Mouse (Mus musculus): ENCODE results near the gene Tbp. TPM values are rescaled to one million over a fixed set of nuclear protein-coding genes. Genes with fewer than 3 reads are reported as not detected.
"Not testable (repeated sequence)": the region's sequence is repeated elsewhere in the genome, so short reads cannot be mapped to it uniquely, and the experiment has no call there.

The Tbp gene
- polyA plus RNA-seq, 1 experiment from 2014 or later = 42.2 TPM

DNA sequence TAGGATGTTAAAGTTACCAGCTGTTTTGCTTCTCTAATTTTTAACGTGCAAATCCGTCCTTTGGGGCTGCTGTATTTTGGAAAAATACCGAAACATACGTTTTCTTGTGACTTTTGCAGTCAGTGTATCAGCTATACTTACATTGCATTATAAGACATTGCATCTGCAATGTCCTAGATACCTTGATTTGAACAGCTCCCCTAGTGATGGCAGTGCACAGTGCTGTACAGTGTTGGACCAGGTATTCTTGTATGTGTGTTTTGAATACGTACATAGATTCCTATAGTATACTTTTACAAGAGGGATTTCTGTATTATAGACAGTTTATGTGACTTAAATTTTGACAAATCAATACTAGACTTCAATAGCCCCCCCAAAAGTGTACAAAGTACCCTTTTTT is 18.5 kb downstream of the Tbp start:
- H3K4me2 ChIP-seq (replicated peaks) = no peak overlapping the region
- H3K27me3 ChIP-seq (replicated peaks) = no peaks in the 10 kb centered on the region
- no peak overlapping the region for H3K4me3 ChIP-seq (replicated peaks)
- WGBS = 93% methylated on average over 5 of the region's 5 CpGs
- H3K4me1 ChIP-seq (replicated peaks) = no peaks in the 10 kb centered on the region
- H3K9me3 ChIP-seq = no peaks in the 10 kb centered on the region
- H3K27ac ChIP-seq = no peak overlapping the region
- no peak for ATAC-seq
- H3K36me3 ChIP-seq = peaks cover 52% of the 10 kb centered on the region
- H3K9ac ChIP-seq = no peak overlapping the region

GRCm38 (mm10) chr17:15518766-15519165 is 19.1 kb downstream of the Tbp start:
- ATAC-seq = no peak
- Histone ChIP-seq H3K4me1 (replicated peaks) (no peaks in the 10 kb centered on the region), H3K27ac (no peak overlapping the region), H3K9ac (no peak overlapping the region), H3K4me3 (replicated peaks) (no peak overlapping the region), H3K9me3 (no peaks in the 10 kb centered on the region), H3K36me3 (peaks cover 48% of the 10 kb centered on the region), H3K27me3 (replicated peaks) (no peaks in the 10 kb centered on the region), H3K4me2 (replicated peaks) (no peak overlapping the region)
- WGBS = 97% methylated on average over 1 of the region's 1 CpGs

- Histone ChIP-seq H3K36me3 (0 out of 2 replicates have a peak, but pooled peaks cover 7% of the 10 kb centered on the region), H3K9ac (peak overlapping the region; percentile 83), H3K9me3 (no peaks in the 10 kb centered on the region), H3K27ac (no peak overlapping the region; the same call in 1 of the 2 replicates), H3K4me2 (replicated peaks) (peak overlapping the region; percentile 70), H3K4me3 (replicated peaks) (peak overlapping the region; percentile 85), H3K4me1 (replicated peaks) (0 out of 2 replicates have a peak, but pooled peaks cover 3% of the 10 kb centered on the region), H3K27me3 (replicated peaks) (no peaks in the 10 kb centered on the region)
- no peak for ATAC-seq
- WGBS = 7% methylated on average over 10 of the region's 10 CpGs
Measured at GRCm38 (mm10) chr17:15526304-15526703, 26.6 kb downstream of the Tbp start.

GRCm38 (mm10) chr17:15526986-15527810 is 27.5 kb downstream of the Tbp start, which contains the start of gene Pdcd2:
TSS of gene Pdcd2 (minus strand) at chr17:15527301.
- WGBS = under 1% methylated on average over 54 of the region's 55 CpGs
- H3K4me1 ChIP-seq (replicated peaks) = 0 out of 2 replicates have a peak, but pooled peaks cover 3% of the 10 kb centered on the region
- H3K36me3 ChIP-seq = 0 out of 2 replicates have a peak, but pooled peaks cover 7% of the 10 kb centered on the region
- ATAC-seq = peak; percentile 100
- H3K4me3 ChIP-seq (replicated peaks) = peak within 1 kb of the TSS; percentile 85
- peak within 1 kb of the TSS; percentile 87 for H3K27ac ChIP-seq
- H3K27me3 ChIP-seq (replicated peaks) = no peaks in the 10 kb centered on the region
- H3K4me2 ChIP-seq (replicated peaks) = peak within 1 kb of the TSS; percentile 70
- H3K9me3 ChIP-seq = no peaks in the 10 kb centered on the region
- peak within 1 kb of the TSS; percentile 83 for H3K9ac ChIP-seq

DNA sequence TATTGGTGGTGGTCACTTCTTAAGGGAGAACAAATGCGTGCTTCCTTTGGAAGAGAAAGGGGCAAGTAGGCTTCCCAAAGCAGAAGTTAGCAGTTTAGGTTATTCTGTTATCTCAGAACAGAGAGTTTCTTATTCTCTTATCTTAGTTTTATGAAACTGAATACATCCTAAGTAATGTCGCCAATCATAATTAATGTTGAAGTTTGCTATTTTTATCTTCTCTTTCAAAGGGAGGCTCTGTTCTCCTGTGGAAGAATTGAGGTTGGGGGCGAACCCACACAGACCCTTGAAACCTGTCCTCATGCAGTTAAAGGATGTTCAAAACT is 28.1 kb downstream of the Tbp start:
- WGBS = 46% methylated on average over 3 of the region's 3 CpGs
- Histone ChIP-seq H3K36me3 (0 out of 2 replicates have a peak, but pooled peaks cover 7% of the 10 kb centered on the region), H3K27me3 (replicated peaks) (no peaks in the 10 kb centered on the region), H3K4me1 (replicated peaks) (0 out of 2 replicates have a peak, but pooled peaks cover 3% of the 10 kb centered on the region), H3K4me2 (replicated peaks) (peak overlapping the region; percentile 70), H3K9ac (peak overlapping the region; percentile 83; the same call in 1 of the 2 replicates), H3K4me3 (replicated peaks) (peak overlapping the region; percentile 85), H3K9me3 (no peaks in the 10 kb centered on the region), H3K27ac (no peak overlapping the region)
- no peak for ATAC-seq

DNA sequence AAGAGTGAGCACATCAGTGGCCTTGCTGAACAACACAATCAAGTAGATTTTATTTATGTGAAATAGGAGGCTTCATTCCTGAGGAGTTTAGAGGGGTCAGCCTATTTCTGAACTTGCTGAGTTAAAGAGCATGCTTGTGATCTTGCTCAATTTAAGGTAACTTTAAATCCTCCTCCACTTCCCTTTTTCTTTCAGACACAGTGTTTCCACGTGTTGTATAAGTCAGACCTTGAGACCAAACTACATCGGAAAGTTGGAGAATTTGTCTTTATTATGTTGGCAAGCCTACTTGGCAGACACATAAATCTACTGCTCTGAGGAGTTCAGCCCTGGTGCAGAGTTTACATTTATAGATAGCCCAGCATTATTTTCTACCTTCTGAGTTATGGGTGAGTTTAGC is 29.2 kb downstream of the Tbp start:
- Histone ChIP-seq H3K4me2 (replicated peaks) (no peak overlapping the region), H3K9ac (no peak overlapping the region), H3K27me3 (replicated peaks) (no peaks in the 10 kb centered on the region), H3K27ac (no peak overlapping the region), H3K4me1 (replicated peaks) (0 out of 2 replicates have a peak, but pooled peaks cover 3% of the 10 kb centered on the region), H3K9me3 (no peaks in the 10 kb centered on the region), H3K36me3 (0 out of 2 replicates have a peak, but pooled peaks cover 4% of the 10 kb centered on the region), H3K4me3 (replicated peaks) (no peak overlapping the region)
- no peak for ATAC-seq
- 69% methylated on average over 2 of the region's 2 CpGs for WGBS

GRCm38 (mm10) chr17:15530141-15530540 is 30.5 kb downstream of the Tbp start:
- Histone ChIP-seq H3K36me3 (no peaks in the 10 kb centered on the region), H3K4me3 (replicated peaks) (no peak overlapping the region), H3K4me1 (replicated peaks) (0 out of 2 replicates have a peak, but pooled peaks cover 3% of the 10 kb centered on the region), H3K9ac (no peak overlapping the region), H3K27me3 (replicated peaks) (peaks cover 3% of the 10 kb centered on the region; the same call in 1 of the 2 replicates), H3K27ac (no peak overlapping the region), H3K4me2 (replicated peaks) (no peak overlapping the region), H3K9me3 (no peaks in the 10 kb centered on the region)
- 19% methylated on average over 5 of the region's 5 CpGs for WGBS
- no peak for ATAC-seq

GRCm38 (mm10) chr17:15535162-15535800 is 35.6 kb downstream of the Tbp start:
- no peak for ATAC-seq
- Histone ChIP-seq H3K27me3 (replicated peaks) (peaks cover 13% of the 10 kb centered on the region), H3K4me2 (replicated peaks) (peak overlapping the region; percentile 89; the same call in 1 of the 2 replicates), H3K4me3 (replicated peaks) (no peak overlapping the region), H3K9ac (no peak overlapping the region), H3K27ac (no peak overlapping the region), H3K4me1 (replicated peaks) (0 out of 2 replicates have a peak, but pooled peaks cover 4% of the 10 kb centered on the region), H3K9me3 (no peaks in the 10 kb centered on the region), H3K36me3 (no peaks in the 10 kb centered on the region)
- WGBS = 65% methylated on average over 11 of the region's 11 CpGs

DNA sequence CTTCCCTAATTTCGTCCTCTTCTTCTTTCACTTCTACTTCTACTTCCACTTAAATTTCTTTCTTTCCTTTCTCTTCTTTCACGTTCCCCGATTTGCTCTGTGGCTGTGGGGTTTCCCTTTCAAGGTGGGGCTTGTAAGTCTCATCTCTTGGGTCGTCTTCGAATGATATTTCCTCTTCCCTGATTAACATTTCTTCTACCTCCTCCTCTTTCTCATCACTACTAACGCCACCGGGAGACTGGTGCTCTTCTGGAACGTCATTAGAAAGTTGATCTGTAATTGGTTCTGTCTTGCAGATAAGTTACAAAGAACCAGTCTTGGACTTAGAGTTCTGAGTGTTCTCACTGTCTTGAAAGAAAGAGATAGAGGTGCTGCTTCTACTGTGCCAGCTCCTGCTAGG is 36.3 kb downstream of the Tbp start:
- Histone ChIP-seq H3K4me3 (replicated peaks) (peak overlapping the region; percentile 44), H3K9ac (no peak overlapping the region), H3K36me3 (no peaks in the 10 kb centered on the region), H3K4me1 (replicated peaks) (0 out of 2 replicates have a peak, but pooled peaks cover 4% of the 10 kb centered on the region), H3K27me3 (replicated peaks) (peaks cover 13% of the 10 kb centered on the region), H3K27ac (no peak overlapping the region), H3K9me3 (no peaks in the 10 kb centered on the region), H3K4me2 (replicated peaks) (peak overlapping the region; percentile 89)
- ATAC-seq = no peak
- 20% methylated on average over 8 of the region's 8 CpGs for WGBS

- peak; percentile 63; the same call in 1 of the 2 replicates for ATAC-seq
- Histone ChIP-seq H3K27me3 (replicated peaks) (peaks cover 13% of the 10 kb centered on the region), H3K4me1 (replicated peaks) (0 out of 2 replicates have a peak, but pooled peaks cover 4% of the 10 kb centered on the region), H3K9ac (peak overlapping the region; percentile 37; the same call in 1 of the 2 replicates), H3K9me3 (no peaks in the 10 kb centered on the region), H3K4me3 (replicated peaks) (peak overlapping the region; percentile 44), H3K36me3 (no peaks in the 10 kb centered on the region), H3K27ac (no peak overlapping the region), H3K4me2 (replicated peaks) (peak overlapping the region; percentile 89)
- WGBS = 1% methylated on average over 33 of the region's 33 CpGs
Measured at GRCm38 (mm10) chr17:15536457-15536904, 36.8 kb downstream of the Tbp start.

GRCm38 (mm10) chr17:15540309-15540708 is 40.6 kb downstream of the Tbp start:
- Histone ChIP-seq H3K9ac (no peak overlapping the region), H3K9me3 (no peaks in the 10 kb centered on the region), H3K4me2 (replicated peaks) (no peak overlapping the region), H3K27me3 (replicated peaks) (peaks cover 9% of the 10 kb centered on the region), H3K4me3 (replicated peaks) (no peak overlapping the region), H3K36me3 (no peaks in the 10 kb centered on the region), H3K4me1 (replicated peaks) (0 out of 2 replicates have a peak, but pooled peaks cover 4% of the 10 kb centered on the region), H3K27ac (no peak overlapping the region)
- no peak for ATAC-seq
- WGBS = 67% methylated on average over 4 of the region's 4 CpGs

DNA sequence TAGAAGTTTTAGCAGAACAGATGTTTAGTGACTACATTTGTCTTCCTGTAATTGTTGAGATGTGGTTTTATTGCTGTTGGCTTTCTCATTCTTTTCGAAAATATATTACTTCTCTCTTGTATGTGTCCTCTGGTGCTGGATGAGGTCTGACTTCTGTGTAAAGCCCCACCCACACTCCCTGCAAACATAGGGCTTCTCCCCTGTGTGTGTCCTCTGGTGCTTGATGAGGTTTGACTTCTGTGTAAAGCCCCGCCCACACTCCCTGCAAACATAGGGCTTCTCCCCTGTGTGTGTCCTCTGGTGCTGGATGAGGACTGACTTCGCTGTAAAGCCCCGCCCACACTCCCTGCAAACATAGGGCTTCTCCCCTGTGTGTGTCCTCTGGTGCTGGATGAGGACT is 44.2 kb downstream of the Tbp start:
- H3K27ac ChIP-seq; ATAC-seq; H3K9ac ChIP-seq; H3K4me3 ChIP-seq (replicated peaks); H3K9me3 ChIP-seq; H3K4me1 ChIP-seq (replicated peaks); H3K27me3 ChIP-seq (replicated peaks); H3K36me3 ChIP-seq; H3K4me2 ChIP-seq (replicated peaks): not testable (repeated sequence)
- 61% methylated on average over 4 of the region's 4 CpGs for WGBS
